Mouse (Mus musculus) embryonic facial prominence, embryonic 13.5 days (tissue): Measurements from ENCODE around the gene Wdr35. TPM values are rescaled to one million over a fixed set of nuclear protein-coding genes. Genes with fewer than 3 reads are reported as not detected.
A peak's percentile ranks its signal among the peaks of the same experiment; 100 is the strongest.

Experiments used
- ATAC-seq: fragments of 200-750 bp; cut with Nextera tagmentation; 2 replicates; pipeline ENCODE4 v1.8.0; 2017; ENCODE audit warnings: low read depth; ENCODE audit not compliant: insufficient number of reproducible peaks, insufficient read depth, low FRiP score, low TSS enrichment
- H3K27ac ChIP-seq: fragments of 300-500 bp; sonication (generic); 2 replicates; pipeline ENCODE4 v1.5.1; 2015; ENCODE audit warnings: moderate library complexity, mild to moderate bottlenecking, inconsistent platforms
- H3K27me3 ChIP-seq: fragments of 300-500 bp; sonication (generic); 2 replicates; pipeline ENCODE4 v1.6.1; 2015; ENCODE audit warnings: mild to moderate bottlenecking, inconsistent platforms
- H3K36me3 ChIP-seq: fragments of 300-500 bp; sonication (generic); 2 replicates; pipeline ENCODE4 v1.6.1; 2015; ENCODE audit warnings: mild to moderate bottlenecking, inconsistent platforms
- H3K4me1 ChIP-seq: fragments of 300-500 bp; sonication (generic); 2 replicates; pipeline ENCODE4 v1.6.1; 2015; ENCODE audit warnings: inconsistent platforms
- H3K4me2 ChIP-seq: fragments of 300-500 bp; sonication (generic); 2 replicates; pipeline ENCODE4 v1.6.1; 2015; ENCODE audit warnings: moderate library complexity, mild to moderate bottlenecking, inconsistent platforms
- H3K4me3 ChIP-seq: fragments of 300-500 bp; sonication (generic); 2 replicates; pipeline ENCODE4 v1.5.1; 2015; ENCODE audit warnings: mild to moderate bottlenecking, inconsistent platforms
- H3K9ac ChIP-seq: fragments of 300-500 bp; sonication (generic); 2 replicates; pipeline ENCODE4 v1.6.1; 2015; ENCODE audit warnings: mild to moderate bottlenecking, inconsistent platforms
- H3K9me3 ChIP-seq: fragments of 300-500 bp; sonication (generic); 2 replicates; pipeline ENCODE4 v1.6.1; 2016; ENCODE audit warnings: inconsistent platforms
- WGBS: fragments of 180-500 bp; shearing (Covaris S2); methylation state at CpG from one replicate; pipeline ENCODE4 v1.1.7; 2015; ENCODE audit warnings: mixed read lengths; 5-methylcytosine and 5-hydroxymethylcytosine counted together
- polyA plus RNA-seq: library from polyadenylated mRNA; unstranded; fragments of >200 nt; fragmentation: Nextera tagmentation; extraction: Ambion mirVana; gene quantifications from 2 replicates; pipeline ENCODE4 v1.2.1, GENCODE M21; 2015

Wdr35 gene
- polyA plus RNA-seq, 1 experiment from 2014 or later: 22.6 TPM

GRCm38 (mm10) chr12:9054012-9054411, 80.3 kb downstream of the Wdr35 start:
- Histone ChIP-seq H3K36me3 (no peaks in the 10 kb centered on the region), H3K9me3 (no peaks in the 10 kb centered on the region), H3K27ac (no peak overlapping the region), H3K4me2 (no peak overlapping the region), H3K27me3 (peaks cover 5% of the 10 kb centered on the region; the same call in 1 of the 2 replicates), H3K4me1 (peaks cover 24% of the 10 kb centered on the region; the same call in 1 of the 2 replicates), H3K9ac (no peak overlapping the region), H3K4me3 (no peak overlapping the region)
- WGBS: 57% methylated on average over 2 of the region's 2 CpGs
- ATAC-seq: no peak

GRCm38 (mm10) chr12:9055269-9055668, 81.6 kb downstream of the Wdr35 start:
- WGBS: 67% methylated on average over 11 of the region's 11 CpGs

GRCm38 (mm10) chr12:9059502-9059901, 85.8 kb downstream of the Wdr35 start:
- H3K36me3 ChIP-seq: no peaks in the 10 kb centered on the region
- peaks cover 19% of the 10 kb centered on the region for H3K4me1 ChIP-seq
- WGBS: 69% methylated on average over 3 of the region's 3 CpGs
- H3K27ac ChIP-seq: no peak overlapping the region
- no peak for ATAC-seq
- H3K4me2 ChIP-seq: no peak overlapping the region
- no peak overlapping the region for H3K4me3 ChIP-seq
- H3K27me3 ChIP-seq: no peaks in the 10 kb centered on the region
- H3K9me3 ChIP-seq: no peaks in the 10 kb centered on the region
- H3K9ac ChIP-seq: no peak overlapping the region

More at GRCm38 (mm10) chr12:9055269-9055668, 81.6 kb downstream of the Wdr35 start:
- H3K4me3 ChIP-seq: no peak overlapping the region
- no peak overlapping the region; the same call in 1 of the 2 replicates for H3K27ac ChIP-seq
- H3K36me3 ChIP-seq: no peaks in the 10 kb centered on the region
- peaks cover 34% of the 10 kb centered on the region for H3K4me1 ChIP-seq
- H3K9ac ChIP-seq: no peak overlapping the region
- no peak overlapping the region for H3K4me2 ChIP-seq
- H3K9me3 ChIP-seq: no peaks in the 10 kb centered on the region
- H3K27me3 ChIP-seq: peaks cover 5% of the 10 kb centered on the region; the same call in 1 of the 2 replicates
- no peak for ATAC-seq

GRCm38 (mm10) chr12:9059965-9060364, 86.3 kb downstream of the Wdr35 start:
- Histone ChIP-seq H3K9ac (no peak overlapping the region), H3K4me2 (no peak overlapping the region), H3K4me1 (peaks cover 17% of the 10 kb centered on the region), H3K36me3 (no peaks in the 10 kb centered on the region), H3K27me3 (no peaks in the 10 kb centered on the region), H3K4me3 (no peak overlapping the region), H3K9me3 (no peaks in the 10 kb centered on the region), H3K27ac (no peak overlapping the region)
- WGBS: 71% methylated on average over 9 of the region's 9 CpGs
- no peak for ATAC-seq

- no peak overlapping the region for H3K9ac ChIP-seq
- no peak overlapping the region for H3K27ac ChIP-seq
- no peak overlapping the region for H3K4me2 ChIP-seq
- H3K4me1 ChIP-seq: peaks cover 12% of the 10 kb centered on the region
- H3K9me3 ChIP-seq: no peaks in the 10 kb centered on the region
- no peak overlapping the region for H3K4me3 ChIP-seq
- H3K36me3 ChIP-seq: no peaks in the 10 kb centered on the region
- no peaks in the 10 kb centered on the region for H3K27me3 ChIP-seq
- no peak for ATAC-seq
- WGBS: 82% methylated on average over 6 of the region's 6 CpGs
Measured at GRCm38 (mm10) chr12:9063611-9064010, 89.9 kb downstream of the Wdr35 start.

GRCm38 (mm10) chr12:9071058-9071457, 97.4 kb downstream of the Wdr35 start:
- WGBS: 94% methylated on average over 1 of the region's 1 CpGs
- H3K4me1 ChIP-seq: peaks cover 10% of the 10 kb centered on the region
- H3K9me3 ChIP-seq: no peaks in the 10 kb centered on the region
- H3K27me3 ChIP-seq: no peaks in the 10 kb centered on the region
- H3K9ac ChIP-seq: no peak overlapping the region
- H3K4me2 ChIP-seq: no peak overlapping the region
- ATAC-seq: no peak
- no peak overlapping the region for H3K27ac ChIP-seq
- H3K36me3 ChIP-seq: no peaks in the 10 kb centered on the region
- no peak overlapping the region for H3K4me3 ChIP-seq

GRCm38 (mm10) chr12:9071493-9071892, 97.8 kb downstream of the Wdr35 start:
- Histone ChIP-seq H3K4me2 (no peak overlapping the region), H3K4me3 (no peak overlapping the region), H3K9ac (no peak overlapping the region), H3K9me3 (no peaks in the 10 kb centered on the region), H3K4me1 (peaks cover 10% of the 10 kb centered on the region), H3K27me3 (no peaks in the 10 kb centered on the region), H3K27ac (peak overlapping the region; percentile 3; the same call in 1 of the 2 replicates), H3K36me3 (no peaks in the 10 kb centered on the region)
- 35% methylated on average over 4 of the region's 4 CpGs for WGBS
- 0 out of 2 replicates have a peak, but pooled peaks have one; percentile 6 for ATAC-seq

GRCm38 (mm10) chr12:9077554-9078125, 103.9 kb downstream of the Wdr35 start:
- H3K36me3 ChIP-seq: no peaks in the 10 kb centered on the region
- no peaks in the 10 kb centered on the region for H3K4me1 ChIP-seq
- ATAC-seq: no peak
- H3K9ac ChIP-seq: no peak overlapping the region
- no peak overlapping the region for H3K4me2 ChIP-seq
- H3K27ac ChIP-seq: no peak overlapping the region
- WGBS: 92% methylated on average over 3 of the region's 3 CpGs
- H3K9me3 ChIP-seq: no peaks in the 10 kb centered on the region
- no peak overlapping the region for H3K4me3 ChIP-seq
- no peaks in the 10 kb centered on the region for H3K27me3 ChIP-seq

Other genes starting within 250 kb of the Wdr35 start
- gene Sdc1, start 202.6 kb upstream of the Wdr35 start, polyA plus RNA-seq: 208 TPM in 2 replicates
- 384 and 457 TPM in 2 replicates for gene Laptm4a, start 52.2 kb upstream of the Wdr35 start, polyA plus RNA-seq
- 7.8 and 11.7 TPM in 2 replicates for gene Matn3, start 26.0 kb upstream of the Wdr35 start, polyA plus RNA-seq
- gene Ttc32, start 56.1 kb downstream of the Wdr35 start, polyA plus RNA-seq: 20.6 and 21.6 TPM in 2 replicates